Mouse (Mus musculus): ENCODE measurements around the gene Ddb1.

DNA sequence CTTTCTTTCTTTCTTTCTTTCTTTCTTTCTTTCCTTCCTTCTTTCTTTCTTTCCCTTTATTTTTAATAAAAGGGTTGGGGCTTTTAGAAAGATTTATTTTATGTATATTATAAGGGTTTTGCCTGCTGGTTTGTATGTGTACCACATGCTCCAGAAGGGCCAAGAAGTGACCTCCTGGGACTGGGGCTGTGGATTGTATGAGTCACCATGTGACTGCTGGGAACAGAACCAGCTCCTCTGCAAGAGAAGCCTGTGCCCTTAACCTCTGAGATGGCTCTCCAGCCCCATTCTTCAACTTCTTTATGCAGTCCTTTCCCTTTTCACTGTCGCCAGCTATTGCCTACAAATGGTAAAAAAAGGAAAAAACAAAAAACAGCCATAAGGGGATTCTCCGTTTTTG lies 40.5 kb downstream of the Ddb1 start:
- TF ChIP-seq POLR2A (IDR thresholded peaks at IDR 0.05; ENCODE audit: low read depth, low read length) = no peak
- TF ChIP-seq CTCF (IDR thresholded peaks at IDR 0.05; ENCODE audit: borderline replicate concordance, insufficient read depth, low read length) = no peak
